Mouse (Mus musculus) heart, adult 18-20 months (tissue): ENCODE results near the gene Bcl7c. TPM values are rescaled to one million over a fixed set of nuclear protein-coding genes. Genes with fewer than 3 reads are reported as not detected.
"Not testable (repeated sequence)": the region's sequence is repeated elsewhere in the genome, so short reads cannot be mapped to it uniquely, and the experiment has no call there.

Source experiments
- DNase-seq, 2 experiments: peaks; one replicate each; pipeline ENCODE4 v3.0.0; 2021 to 2022; ENCODE audit warnings: mixed read lengths in 1 of 2
- long read RNA-seq, 2 experiments: library from polyadenylated mRNA; stranded (forward); transcript quantifications; one replicate each; pipeline ENCODE4 v2.0.0; 2021
- total RNA-seq, 2 experiments: library from RNA; stranded (reverse); gene quantifications; 2 replicates each; pipeline ENCODE4 v1.2.3; 2021

The Bcl7c gene
- 10 to 100 TPM; 34.1 to 35.4 TPM for total RNA-seq
- long read RNA-seq, experiment 1, transcript Bcl7c-201 (6 exons, 1,132 nt), result major isoform, 27 of 34 reads
- long read RNA-seq, experiment 1, partial matches to known transcripts, result 3 of 34 reads
- long read RNA-seq, experiment 1, other reads (novel, unspliced or antisense), result 3 of 34 reads
- long read RNA-seq, experiment 2, transcript Bcl7c-201 (6 exons, 1,132 nt), result major isoform, 22 of 25 reads
- long read RNA-seq, experiment 2, partial matches to known transcripts, result 1 of 25 reads
- long read RNA-seq, experiment 2, other reads (novel, unspliced or antisense), result 2 of 25 reads

DNA sequence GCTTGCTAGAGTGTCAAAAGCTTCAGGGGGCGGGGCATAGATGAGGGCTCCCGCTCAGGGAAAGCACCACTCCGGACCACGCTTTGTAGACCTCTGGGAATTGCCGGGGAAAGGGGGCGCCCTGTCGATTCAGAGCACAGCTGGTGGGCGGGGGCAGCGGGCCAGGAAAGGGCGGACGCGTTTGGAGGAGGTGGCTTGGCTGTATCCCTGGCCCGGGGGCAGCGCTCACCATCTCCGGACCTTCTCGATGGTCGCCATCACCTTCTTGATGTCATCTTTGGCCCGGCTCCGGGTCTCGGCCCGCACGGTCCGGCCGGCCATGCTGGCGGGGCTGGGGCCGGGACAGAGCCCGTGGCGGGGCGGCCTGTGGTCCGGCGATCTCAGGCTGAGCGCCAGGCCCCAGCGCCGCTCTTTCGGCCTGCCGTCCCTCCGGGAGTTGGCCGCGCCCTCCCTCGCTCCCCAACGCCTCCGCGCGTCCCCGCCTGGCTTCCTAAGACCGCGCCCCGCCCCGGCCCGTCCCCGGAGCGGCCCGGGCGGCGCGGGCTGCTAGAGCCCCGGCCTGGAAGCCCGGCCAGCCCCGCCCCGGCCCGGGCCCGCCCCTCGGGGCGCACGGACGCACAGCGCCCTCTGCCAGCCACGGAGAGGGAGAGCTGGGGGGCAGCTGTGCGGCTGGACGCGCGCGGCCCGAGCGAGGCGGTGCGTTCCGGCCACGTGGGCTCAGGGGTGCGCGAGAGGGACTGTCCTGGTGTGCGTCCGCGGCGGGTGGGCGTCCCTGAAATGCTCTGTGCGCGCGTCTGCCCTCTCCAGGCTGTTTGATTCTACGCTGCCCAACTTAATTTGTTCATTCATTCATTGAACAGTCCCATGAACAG, at the start of gene Bcl7c:
Bcl7c (minus strand) TSS at position 727 of the 872 bp plus-strand sequence.
- DNase-seq, result peak; percentile 89 to 95

DNA sequence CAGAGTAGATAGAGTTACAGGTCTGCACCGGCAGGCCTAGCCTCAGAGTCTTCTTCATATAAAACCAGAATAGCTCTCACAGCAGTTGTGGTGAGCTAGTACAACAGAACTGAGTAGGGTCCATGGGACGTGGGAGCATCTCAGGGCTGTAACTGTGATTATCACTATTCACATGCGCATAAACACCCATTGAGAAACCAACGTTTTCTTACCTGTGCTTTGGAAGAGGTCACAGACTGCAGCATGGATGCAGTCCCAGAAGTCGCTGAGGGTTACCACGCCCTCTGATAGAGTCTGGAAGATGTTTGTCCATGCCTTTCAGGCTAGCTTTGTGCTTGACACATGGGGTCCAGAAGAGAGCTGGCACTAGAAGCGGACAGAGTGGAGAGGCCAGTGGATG, 45.0 kb upstream of the Bcl7c start:
- no peak for DNase-seq

DNA sequence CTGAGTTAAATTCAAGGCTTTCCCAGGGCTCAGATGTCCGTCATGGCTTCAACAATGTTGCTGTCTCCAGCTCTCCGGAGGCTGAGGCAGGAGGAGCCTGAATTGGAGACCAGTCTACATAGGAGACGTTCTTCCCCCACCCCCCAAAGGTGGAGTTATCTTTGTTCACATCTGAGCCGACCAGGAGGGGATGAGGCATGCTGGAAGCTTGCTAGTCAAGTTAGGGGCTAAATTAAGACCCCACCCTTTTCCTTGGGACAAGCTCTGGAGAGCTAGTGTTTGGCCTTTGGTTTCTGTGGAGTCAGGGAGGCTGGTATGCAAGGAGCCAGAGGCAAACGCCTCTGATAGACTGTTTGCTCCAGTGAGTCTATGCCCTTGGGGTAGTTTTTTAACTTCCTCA, 44.4 kb upstream of the Bcl7c start:
- no peak for DNase-seq

DNA sequence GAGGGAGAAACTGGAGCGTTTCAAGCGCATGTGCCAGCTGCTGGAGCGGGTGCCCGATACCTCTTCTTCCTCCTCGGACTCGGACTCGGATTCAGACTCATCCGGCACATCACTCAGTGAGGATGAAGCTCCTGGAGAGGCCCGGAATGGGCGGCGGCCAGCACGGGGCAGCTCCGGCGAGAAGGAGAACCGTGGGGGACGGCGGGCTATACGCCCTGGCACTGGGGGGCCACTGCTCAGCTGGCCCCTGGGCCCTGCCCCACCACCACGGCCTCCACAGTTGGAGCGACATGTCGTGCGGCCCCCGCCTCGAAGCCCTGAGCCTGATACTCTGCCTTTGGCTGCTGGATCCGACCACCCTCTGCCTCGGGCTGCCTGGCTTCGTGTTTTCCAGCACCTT, 43.3 kb upstream of the Bcl7c start:
- no peak for DNase-seq

DNA sequence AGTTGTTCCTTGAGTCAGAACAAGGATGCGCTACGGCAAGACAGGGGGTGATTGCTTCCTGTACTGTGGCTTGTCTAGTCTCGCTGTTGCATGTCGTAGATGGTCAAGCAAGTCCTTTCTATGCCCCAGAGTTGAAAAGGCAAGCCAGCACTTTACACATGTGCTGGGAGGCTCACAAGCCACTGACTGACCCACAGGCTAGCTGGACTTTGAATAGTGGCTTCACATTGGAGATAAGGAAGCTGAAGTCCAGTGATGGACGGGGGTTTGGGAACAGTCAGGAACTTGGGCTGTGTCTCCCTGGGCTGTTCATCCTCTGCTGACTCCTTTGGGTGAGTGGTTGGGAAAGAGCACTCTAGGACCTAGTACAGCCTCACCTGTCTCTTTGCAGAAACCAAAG, 42.9 kb upstream of the Bcl7c start:
- DNase-seq, result no peak

DNA sequence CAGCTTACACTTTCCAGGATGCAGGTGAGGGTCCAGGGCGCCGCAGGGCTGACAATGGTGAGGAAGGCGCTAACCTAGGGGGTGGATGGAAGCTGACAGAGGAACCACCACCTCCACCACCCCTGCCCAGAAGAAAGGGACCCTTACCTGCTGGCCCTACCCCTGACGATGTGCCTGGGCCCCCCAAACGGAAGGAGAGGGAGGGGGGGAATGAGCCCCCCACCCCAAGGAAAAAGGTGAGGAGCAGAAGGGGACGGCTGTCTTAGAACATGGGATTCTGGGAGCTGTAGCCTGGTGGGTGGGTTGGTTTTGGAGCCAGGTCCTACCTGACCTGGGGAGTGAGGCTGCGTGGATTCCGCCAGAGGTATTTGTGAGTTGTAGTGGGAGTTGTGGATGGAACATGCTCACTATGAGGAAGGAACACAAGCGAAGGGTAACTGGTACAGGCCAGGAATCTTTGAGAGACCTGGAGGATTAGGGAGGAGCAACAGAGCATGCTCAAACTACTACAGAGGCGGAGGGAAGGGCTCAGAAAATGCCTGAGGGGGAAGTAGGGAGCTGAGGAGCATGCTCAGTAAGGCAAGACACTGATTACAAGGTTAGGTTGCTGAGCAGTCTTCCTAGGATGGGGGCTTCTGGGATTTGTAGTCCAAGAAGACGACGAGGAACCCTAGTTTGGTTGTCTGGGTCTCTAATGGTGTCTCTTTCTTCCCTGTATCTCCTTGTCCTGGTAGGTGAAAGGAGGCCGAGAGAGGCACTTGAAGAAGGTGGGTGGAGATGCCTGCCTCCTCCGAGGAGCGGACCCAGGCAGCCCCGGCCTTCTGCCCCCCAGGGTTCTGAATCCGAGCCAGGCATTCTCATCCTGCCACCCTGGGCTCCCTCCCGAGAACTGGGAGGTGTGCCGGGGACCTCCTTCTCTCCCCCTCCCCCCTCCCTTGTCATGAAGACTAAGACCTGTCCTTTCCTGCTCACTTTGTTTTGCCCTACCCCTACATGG, 41.7 kb upstream of the Bcl7c start:
- no peak for DNase-seq

DNA sequence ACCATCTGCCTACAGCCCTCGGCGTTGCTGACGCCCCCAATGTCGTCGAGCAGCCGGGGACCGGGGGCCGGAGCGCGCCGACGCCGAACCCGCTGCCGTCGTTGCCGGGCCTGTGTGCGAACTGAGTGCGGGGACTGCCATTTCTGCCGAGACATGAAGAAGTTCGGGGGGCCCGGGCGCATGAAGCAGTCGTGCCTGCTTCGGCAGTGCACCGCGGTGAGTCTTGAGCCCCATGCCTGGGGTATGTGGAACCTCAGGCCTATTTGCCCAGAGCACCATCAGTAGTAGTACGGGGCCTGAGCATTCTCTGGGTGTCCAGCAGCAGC, 39.5 kb upstream of the Bcl7c start:
- DNase-seq, result no peak

DNA sequence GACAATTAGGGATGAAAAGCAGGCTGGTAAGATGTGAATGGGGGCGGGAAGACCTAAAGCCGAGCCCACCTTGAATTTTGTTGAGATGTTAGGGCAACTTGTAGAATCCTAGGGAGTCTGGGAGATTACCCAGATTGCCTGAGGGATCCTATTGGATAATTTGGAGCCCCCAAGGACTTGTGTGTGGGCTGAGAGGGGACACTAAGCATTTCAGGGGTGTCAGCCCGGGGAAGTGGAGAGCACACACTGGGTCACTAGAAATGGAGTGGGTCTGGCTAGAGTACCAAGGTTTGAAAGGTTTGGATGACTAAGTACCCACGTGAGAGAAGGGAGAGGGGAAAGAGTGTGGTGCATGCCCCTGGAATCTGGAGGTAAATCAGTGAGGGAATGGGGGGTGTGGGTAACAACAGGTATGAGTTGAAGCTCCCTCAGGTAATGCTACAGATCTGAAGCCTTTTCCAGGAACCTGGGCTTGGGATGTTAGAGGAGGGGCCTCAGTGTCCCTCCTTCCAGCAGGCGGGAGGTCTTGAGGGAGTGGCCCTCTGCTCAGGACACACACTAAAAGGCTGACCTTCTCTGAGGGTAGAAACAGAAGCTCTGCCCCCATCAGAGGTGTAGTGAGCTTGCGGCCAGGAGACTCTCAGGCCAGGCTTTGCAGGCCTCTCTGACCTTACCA, 39.0 kb upstream of the Bcl7c start:
- no peak for DNase-seq

DNA sequence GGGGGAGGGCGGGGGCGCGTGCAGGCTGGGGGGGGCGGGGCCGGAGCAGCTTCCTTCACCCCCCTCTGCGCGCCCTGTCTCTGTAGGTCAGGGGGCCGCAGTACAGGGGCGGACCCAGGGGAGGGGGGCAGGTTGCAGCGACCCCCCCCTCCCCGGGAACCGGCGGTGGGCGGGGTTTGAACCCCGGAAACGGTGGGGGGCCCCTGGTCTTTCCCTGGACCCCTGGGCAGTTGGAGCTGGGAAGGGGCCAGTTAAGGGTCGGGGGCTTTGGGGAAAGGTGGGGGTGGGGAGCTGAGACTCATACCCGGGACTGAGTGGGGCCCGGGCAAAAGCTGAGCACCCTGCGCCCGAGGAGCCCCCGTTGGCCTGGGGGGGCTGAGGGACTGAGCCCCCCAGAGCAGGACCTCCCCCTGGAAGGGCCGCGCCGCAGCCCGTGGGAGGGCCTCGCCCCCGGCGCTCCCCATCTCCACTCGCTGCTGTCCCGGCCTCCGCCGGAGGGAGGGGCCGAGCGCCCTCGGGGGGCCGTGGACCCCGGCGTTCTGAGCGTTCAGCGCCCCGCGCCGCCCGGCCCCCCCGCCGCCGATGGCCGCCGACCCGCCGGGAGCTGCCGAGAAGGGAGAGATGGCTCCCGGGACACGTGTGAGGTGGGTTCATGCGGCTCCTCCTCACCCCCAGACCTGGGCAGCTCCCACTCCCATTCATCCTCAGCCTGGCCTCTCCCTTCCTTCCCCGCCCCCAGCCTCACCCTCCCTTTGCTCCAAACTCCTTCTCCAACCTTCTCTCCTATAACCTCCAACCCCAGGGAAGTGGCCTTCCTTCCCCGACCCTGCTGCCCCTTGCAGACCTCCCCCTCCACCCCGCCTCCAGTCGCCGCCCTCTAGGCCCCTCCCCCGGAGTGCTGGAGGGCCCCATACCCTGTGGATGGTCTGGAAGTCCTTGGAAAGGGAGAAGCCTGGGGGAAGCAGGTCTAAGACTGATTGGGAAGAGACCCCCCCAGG, 38.1 kb upstream of the Bcl7c start:
- peak in 1 of 2 experiments; percentile 25 for DNase-seq

DNA sequence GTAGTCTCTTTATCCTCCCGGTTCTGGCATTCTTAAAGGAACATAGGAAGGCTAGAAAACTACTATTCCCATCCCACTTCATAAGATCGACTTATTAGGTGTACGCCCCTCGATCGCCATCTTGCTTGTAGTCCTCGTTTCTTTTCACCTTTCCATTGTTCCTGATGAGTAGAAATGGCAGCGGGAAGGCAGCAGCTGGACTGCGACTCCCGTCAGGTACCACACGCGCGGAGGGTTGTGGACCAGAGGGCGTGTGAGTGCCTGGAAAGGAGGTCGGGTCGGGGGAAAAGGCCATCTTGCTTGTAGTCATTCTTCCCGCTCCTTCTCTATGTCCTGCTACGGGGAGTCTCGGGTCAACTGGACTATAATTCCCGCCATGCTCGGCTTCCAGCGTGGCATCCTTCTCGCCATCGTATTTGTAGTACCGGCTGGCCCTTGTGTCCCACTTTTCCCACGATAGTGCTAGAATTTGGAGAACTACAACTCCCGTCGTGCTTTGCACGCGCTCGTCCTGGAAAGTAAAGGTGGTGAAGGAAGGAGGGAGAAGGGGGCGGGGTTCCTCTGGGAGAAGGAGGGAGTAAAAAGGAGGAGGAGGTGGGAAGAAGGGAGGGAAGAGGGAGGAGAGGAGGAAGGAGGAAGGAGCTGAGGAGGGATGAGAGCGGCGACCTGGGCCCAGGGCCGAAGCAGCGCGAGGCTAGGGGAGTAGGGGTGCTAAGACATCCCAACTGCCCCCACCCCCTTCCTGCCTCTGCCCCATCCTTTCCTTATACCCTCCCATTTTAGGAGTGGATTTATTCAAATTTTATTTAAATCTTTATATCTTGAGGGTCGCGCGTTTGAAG, 37.1 kb upstream of the Bcl7c start:
- DNase-seq, result peak; percentile 98 to 99

DNA sequence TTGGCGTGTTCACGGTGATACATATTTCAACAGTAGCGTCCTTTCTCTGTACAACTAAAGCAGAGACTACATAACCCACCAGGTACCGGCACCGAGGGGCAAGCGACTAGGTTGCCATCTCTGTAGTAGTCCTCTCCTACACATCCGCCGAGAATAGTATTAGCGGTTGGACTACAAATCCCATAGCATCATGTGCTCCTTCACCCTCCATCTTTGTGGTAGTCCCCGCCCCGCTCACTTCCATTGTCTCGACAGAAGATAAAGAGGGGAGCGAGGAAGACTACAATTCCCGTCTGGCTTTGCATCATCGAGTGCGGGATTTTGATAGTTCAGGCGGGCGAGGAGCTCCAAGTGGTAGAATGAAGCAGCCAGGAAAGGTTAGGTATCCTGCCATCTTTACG, 36.5 kb upstream of the Bcl7c start:
- peak; percentile 95 to 97 for DNase-seq

DNA sequence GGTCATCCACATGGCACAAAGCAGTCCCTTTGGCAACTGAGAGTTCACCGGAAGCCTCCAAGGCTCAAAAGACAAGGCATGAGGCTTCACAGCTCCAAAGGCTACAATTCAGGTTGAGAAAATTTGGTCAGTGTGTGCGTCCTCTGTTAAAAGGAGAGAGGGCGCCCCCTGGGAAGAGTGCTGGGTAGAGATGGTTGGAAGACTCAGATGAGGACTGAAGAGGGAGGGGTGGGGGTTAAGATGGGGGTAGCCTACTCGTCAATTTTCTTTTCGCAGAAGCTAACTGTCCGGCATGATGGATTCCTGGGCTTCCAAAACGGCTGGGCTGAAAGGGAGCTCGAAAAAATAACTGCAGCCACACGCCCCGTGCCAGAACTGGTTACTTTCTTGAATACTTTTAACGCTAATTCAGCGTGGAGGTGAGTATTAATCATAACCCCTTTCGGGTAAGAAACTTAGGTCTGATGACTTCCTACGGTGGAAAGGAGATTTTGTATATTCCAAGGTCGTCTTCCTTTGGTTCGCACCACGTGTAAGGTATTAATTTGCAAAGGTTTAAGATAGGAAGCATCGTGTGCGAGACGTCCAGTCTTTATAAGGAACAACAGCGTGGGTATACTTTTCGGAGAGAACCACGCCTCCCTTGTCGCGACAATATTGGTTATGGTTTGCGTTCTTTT, 35.8 kb upstream of the Bcl7c start, which contains the start of gene Fbxl19:
Fbxl19 (plus strand) TSS at position 178 of the 680 bp plus-strand sequence.
- peak; percentile 68 to 86 for DNase-seq

DNA sequence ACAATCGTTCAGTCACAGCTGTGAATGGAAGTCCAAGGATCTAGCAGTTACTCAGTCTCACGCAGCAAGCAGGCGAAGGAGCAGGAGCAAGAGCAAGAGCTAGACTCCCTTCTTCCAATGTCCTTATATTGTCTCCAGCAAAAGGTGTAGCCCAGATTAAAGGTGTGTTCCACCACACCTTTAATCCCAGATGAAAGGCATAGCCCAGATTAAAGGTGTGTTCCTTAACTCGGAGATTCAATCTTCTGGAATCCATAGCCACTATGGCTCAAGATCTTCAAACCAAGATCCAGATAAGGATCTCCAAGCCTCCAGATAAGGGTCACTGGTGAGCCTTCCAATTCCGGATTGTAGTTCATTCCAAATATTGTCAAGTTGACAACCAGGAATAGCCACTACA, 23.3 kb upstream of the Bcl7c start, which contains the start of gene Ctf2:
Ctf2 (minus strand) TSS at position 101 of the 400 bp plus-strand sequence.
- not testable (repeated sequence) for DNase-seq

DNA sequence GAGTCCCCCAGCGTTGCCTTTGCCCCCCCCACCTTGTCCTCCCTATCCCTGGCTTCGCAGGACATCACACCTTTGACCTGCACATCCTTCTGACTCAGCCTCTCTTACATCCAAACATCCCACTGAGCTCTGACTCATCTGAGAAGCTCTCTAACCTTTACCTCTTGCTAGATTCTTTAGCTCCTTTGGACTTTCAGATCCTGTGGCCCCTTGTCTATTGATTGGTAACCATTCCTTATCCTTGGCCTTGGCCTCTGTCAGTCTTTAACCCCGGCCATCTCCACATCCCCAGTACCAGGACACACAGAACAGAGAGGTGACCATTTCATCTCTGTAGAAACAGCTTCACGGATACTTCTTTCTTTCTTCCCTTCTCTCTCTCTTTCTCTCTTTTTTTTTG, 21.4 kb upstream of the Bcl7c start:
- no peak for DNase-seq

DNA sequence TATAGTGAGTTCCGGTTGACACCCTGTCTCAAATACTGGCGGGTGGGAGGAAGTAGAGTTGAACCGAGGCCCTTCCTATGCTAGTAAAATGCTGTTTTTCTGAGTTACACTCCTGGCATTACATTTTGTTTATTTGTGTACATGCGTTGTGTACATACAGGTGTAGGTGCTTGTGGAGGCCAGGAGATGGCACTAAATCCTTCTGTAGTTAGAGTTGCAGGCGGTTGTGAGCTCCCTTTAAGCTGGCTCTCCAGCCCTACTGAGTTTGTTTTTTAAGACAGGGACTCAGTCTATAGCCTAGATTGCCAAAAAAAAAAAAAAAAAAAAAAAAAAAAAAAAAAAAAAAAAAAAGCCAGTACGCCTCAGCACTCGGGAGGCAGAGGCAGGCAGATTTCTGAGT, 19.2 kb upstream of the Bcl7c start:
- DNase-seq, result no peak

DNA sequence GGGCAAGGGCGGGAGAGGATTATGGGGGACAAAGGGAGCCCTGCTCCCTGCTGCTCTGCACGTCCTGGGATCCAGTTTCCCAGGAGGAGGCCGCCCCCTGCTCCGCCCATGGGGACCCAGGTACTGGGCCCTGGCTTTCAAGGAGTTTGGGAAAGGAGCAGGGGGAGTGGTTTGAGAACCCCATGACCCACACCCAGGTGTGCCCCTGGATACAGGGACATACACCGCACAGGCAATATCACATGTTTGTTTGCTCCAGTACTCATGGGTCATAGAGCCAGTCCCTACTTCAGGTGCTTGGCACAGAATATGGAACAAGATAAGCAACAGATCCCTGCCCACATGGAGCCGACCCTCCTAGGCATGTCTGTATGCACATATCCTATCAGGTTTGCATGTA, 17.2 kb upstream of the Bcl7c start:
- no peak for DNase-seq

DNA sequence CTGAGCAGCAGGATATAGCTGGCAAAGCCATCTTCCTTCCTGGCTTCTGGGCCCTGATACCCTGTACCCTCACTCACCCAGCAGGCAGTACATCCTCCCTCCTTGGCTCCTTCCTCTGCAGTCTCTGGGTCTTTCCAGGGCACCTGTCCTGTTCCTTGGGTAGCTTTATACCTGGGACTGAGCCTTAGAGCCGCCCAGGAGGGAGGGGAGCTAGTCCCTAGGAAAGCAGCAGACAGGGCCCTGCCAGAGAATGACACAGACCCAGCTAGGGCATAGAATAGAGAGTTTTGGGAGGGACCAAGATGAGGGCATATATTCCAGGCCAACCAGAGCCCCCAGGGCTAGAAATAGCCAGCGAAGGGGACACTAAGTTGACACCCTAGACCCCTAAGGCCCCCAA, 16.8 kb upstream of the Bcl7c start:
- no peak for DNase-seq

DNA sequence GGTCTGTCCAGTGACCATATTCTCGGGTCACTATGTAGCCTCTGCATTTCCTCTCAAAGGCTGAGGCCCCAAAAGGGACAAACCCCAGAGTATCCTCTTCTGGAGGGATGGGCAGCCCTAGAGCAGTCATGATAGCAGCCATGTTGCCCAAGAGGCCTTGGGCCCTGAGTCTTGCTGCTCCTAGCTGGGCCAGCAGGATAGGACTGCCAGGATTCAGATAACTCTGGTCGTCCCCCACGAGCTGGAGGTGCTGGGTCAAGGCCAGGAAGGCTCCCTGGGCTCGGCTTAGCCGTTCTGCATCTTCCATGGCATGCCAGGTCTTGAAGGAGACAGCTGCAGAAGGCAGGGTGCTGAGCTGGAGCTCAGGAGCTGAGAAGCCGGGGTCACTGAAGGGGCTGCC, 10.5 kb upstream of the Bcl7c start:
- DNase-seq, result no peak

DNA sequence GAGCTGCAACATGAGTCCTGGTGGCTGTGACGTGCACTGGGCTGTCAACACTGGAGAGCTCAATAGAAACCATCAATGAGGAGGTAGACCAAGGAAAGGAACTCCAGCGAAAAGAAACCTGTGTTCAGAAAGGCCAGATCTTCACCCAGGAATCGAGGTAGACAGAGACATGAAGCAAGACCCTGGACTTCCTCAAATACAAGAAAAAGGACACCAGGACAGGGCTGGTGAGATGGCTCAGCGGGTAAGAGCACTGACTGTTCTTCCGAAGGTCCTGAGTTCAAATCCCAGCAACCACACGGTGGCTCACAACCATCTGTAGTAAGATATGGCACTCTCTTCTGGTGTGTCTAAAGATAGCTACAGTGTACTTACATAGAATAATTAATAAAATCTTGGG, 9.6 kb upstream of the Bcl7c start:
- DNase-seq, result no peak
